Mouse (Mus musculus): ENCODE data around the gene Robo2. TPM values are rescaled to one million over a fixed set of nuclear protein-coding genes. Genes with fewer than 3 reads are reported as not detected.

The Robo2 gene
- total and polyA plus RNA-seq, 3 experiments = not detected

- no peak for TF ChIP-seq POLR2A (IDR thresholded peaks at IDR 0.05; ENCODE audit: control insufficient read depth in 1 of 2, insufficient read depth in 1 of 2, low read depth in 1 of 2, low read length in 2 of 2, poor library complexity in 1 of 2)
These were observed 356.4 kb downstream of the Robo2 start (continued) for GRCm38 (mm10) chr16:74055061-74055751.

- Histone ChIP-seq H3K36me3 (ENCODE audit: control insufficient read depth in 1 of 2, insufficient read depth in 2 of 2, low read length in 2 of 2) (no peaks in the 10 kb centered on the region), H3K79me2 (ENCODE audit: control insufficient read depth, insufficient read depth, low read length, poor library complexity) (no peaks in the 10 kb centered on the region), H3K4me1 (ENCODE audit: control insufficient read depth in 1 of 2, insufficient read depth in 2 of 2, low read length in 2 of 2) (no peaks in the 10 kb centered on the region), H3K9ac (ENCODE audit: control insufficient read depth, low read depth, low read length, poor library complexity, severe bottlenecking) (no peak overlapping the region), H3K27me3 (ENCODE audit: control insufficient read depth in 1 of 2, insufficient read depth in 2 of 2, low read length in 2 of 2) (no peaks in the 10 kb centered on the region), H3K4me3 (ENCODE audit: control insufficient read depth in 1 of 2, insufficient read depth in 1 of 2, low read depth in 2 of 2, low read length in 2 of 2) (no peak overlapping the region), H3K27ac (ENCODE audit: control insufficient read depth, low read depth, low read length) (no peak overlapping the region), H3K9me3 (replicated peaks; ENCODE audit: insufficient read depth, low read length) (no peaks in the 10 kb centered on the region)
- no peak for DNase-seq (ENCODE audit: low read depth, low spot score)
- no peak for TF ChIP-seq ELF1 (IDR thresholded peaks at IDR 0.05; ENCODE audit: low read depth, low read length)
- TF ChIP-seq KAT2A (conservative IDR thresholded peaks at IDR 0.05; ENCODE audit: low read depth, low read length) = no peak
- no peak for TF ChIP-seq ZKSCAN1 (IDR thresholded peaks at IDR 0.05; ENCODE audit: low read depth, low read length)
- TF ChIP-seq MXI1 (IDR thresholded peaks at IDR 0.05; ENCODE audit: low read depth, low read length) = no peak
- no peak for TF ChIP-seq ZC3H11A (IDR thresholded peaks at IDR 0.05; ENCODE audit: low read depth, low read length)
- TF ChIP-seq TBP (IDR thresholded peaks at IDR 0.05; ENCODE audit: low read depth, low read length) = no peak
- TF ChIP-seq ZMIZ1 (IDR thresholded peaks at IDR 0.05; ENCODE audit: low read depth, low read length) = no peak
- TF ChIP-seq CHD2 (IDR thresholded peaks at IDR 0.05; ENCODE audit: low read length) = no peak
- TF ChIP-seq MAX (IDR thresholded peaks at IDR 0.05; ENCODE audit: low read length) = no peak
- no peak for TF ChIP-seq EP300 (IDR thresholded peaks at IDR 0.05; ENCODE audit: low read depth in 1 of 2, low read length in 2 of 2)
These were observed 362.2 kb downstream of the Robo2 start for GRCm38 (mm10) chr16:74049467-74049866.

- Histone ChIP-seq H3K9me3 (replicated peaks; ENCODE audit: insufficient read depth, low read length) (no peaks in the 10 kb centered on the region), H3K4me3 (ENCODE audit: control insufficient read depth in 1 of 2, insufficient read depth in 1 of 2, low read depth in 2 of 2, low read length in 2 of 2) (no peak overlapping the region), H3K27me3 (ENCODE audit: control insufficient read depth in 1 of 2, insufficient read depth in 2 of 2, low read length in 2 of 2) (no peaks in the 10 kb centered on the region), H3K4me1 (ENCODE audit: control insufficient read depth in 1 of 2, insufficient read depth in 2 of 2, low read length in 2 of 2) (no peaks in the 10 kb centered on the region), H3K36me3 (ENCODE audit: control insufficient read depth in 1 of 2, insufficient read depth in 2 of 2, low read length in 2 of 2) (no peaks in the 10 kb centered on the region), H3K27ac (ENCODE audit: control insufficient read depth, low read depth, low read length) (no peak overlapping the region), H3K79me2 (ENCODE audit: control insufficient read depth, insufficient read depth, low read length, poor library complexity) (no peaks in the 10 kb centered on the region), H3K9ac (ENCODE audit: control insufficient read depth, low read depth, low read length, poor library complexity, severe bottlenecking) (no peak overlapping the region)
- DNase-seq (ENCODE audit: low read depth, low spot score) = no peak
- no peak for TF ChIP-seq MYC (IDR thresholded peaks at IDR 0.05; ENCODE audit: low read depth, low read length)
- no peak for TF ChIP-seq GATA1 (IDR thresholded peaks at IDR 0.05; ENCODE audit: low read depth, low read length)
- TF ChIP-seq GABPA (IDR thresholded peaks at IDR 0.05; ENCODE audit: low read depth, low read length) = no peak
These were observed 362.6 kb downstream of the Robo2 start for GRCm38 (mm10) chr16:74048980-74049379.

Data from MEL (cell line).